Mouse (Mus musculus) T-cell, adult 2 months (primary cell): ENCODE measurements around the gene Pnp2.
"Not testable (repeated sequence)": the region's sequence is repeated elsewhere in the genome, so short reads cannot be mapped to it uniquely, and the experiment has no call there.

ENCODE experiments used
- DNase-seq: peaks from one replicate; pipeline ENCODE4 v3.0.0; 2022; ENCODE audit warnings: low spot score

Pnp2 gene

GRCm38 (mm10) chr14:50955942-50956508 lies at the start of gene Pnp2:
Gene Pnp2, plus strand, starts transcription at chr14:50955992.
- DNase-seq = peak; percentile 72

DNA sequence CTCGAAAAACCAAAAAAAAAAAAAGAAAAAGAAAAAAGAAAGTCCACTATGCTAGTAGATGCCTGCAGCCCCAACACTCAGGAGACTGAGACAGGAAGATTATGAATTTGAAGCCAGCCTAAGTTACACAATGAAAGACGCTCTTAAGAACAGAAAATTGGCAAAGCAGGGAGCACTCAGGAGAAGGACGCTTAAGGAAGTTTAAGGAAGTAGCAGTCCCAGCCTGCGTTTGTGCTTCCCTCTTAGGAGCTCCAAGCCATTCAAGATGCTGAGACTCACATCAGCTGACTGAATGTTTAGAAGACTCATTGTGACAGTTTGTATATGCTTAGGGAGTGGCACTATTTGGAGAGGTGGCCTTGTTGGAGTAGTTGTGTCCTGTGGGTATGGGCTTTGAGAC lies 47.7 kb upstream of the Pnp2 start:
- no peak for DNase-seq

- DNase-seq = no peak
Measured at GRCm38 (mm10) chr14:50911356-50911755, 44.4 kb upstream of the Pnp2 start.

- DNase-seq = not testable (repeated sequence)
Measured at GRCm38 (mm10) chr14:50923437-50923836, 32.4 kb upstream of the Pnp2 start.

DNA sequence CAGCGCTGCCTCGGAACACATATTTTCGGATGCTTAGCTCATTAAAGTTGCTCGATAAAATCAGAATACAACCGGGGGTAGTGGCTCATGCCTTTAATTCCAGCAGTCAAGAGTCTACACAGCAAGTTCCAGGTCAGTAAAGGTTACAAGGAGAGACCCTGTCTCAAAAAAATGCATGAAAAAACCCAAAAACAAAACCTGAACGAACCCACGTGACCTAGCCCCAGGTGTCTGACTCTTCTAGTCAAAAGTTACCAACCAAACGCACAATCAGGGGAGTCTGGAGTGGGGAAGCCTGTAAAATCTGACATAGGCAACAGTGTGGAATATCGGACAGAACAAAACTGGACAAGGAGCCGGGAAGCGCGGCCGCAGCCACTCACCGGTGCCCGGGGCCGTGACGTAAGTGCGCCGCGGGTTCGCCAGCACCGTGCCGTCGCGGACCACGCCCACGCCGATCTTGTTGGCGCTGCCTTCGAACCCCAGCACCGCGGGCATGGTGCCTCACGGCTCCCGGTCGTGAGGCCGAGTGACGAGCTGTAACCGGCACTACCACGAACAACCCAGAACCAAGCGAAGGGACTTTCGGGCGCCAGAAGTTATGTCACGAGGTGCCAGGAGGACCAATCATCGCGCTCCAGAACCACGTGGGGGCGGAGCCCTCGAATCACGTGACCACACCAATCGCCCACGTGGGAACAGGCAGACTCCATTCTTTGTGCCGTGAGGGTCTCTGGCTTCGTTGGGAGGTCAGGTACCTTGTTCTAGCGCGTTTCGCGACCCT lies 31.3 kb upstream of the Pnp2 start, which contains the start of the genes Osgep and Apex1:
Gene Osgep (minus strand): TSS at position 613 of the 784 bp plus-strand sequence.
Gene Apex1 (plus strand): TSS at position 688 of the 784 bp plus-strand sequence.
- DNase-seq = peak; percentile 98

DNA sequence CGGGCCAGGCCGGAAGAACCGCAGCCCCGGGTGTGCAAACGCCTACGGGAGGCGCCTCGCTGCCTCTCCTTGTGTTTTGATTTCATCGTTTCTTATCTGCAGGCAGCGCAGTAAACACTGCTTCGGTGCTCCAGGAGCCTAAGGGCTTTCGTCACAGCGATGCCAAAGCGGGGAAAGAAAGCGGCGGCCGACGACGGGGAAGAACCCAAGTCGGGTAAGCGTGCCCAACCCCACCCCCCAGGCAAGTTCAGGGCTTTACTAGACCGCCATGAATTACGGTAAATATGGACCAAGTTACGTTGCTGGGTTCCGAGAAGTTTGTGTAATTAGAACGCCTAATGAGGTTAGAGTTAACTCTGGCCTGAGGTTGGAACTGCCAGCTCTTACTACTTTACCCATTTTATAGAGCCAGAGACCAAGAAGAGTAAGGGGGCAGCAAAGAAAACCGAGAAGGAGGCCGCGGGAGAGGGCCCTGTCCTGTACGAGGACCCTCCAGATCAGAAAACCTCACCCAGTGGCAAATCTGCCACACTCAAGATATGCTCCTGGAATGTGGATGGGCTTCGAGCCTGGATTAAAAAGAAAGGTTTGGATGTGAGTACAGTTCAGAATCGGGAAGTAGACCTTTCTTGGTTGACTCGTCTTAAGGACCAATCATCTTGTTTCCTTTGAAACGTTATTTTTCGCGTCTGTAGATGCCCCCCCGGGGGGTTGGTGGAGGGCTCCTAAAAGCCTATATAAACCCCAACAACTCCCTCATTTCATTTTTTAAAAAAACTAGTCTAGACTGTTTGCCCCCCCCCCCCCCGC lies 30.5 kb upstream of the Pnp2 start:
- no peak for DNase-seq

DNA sequence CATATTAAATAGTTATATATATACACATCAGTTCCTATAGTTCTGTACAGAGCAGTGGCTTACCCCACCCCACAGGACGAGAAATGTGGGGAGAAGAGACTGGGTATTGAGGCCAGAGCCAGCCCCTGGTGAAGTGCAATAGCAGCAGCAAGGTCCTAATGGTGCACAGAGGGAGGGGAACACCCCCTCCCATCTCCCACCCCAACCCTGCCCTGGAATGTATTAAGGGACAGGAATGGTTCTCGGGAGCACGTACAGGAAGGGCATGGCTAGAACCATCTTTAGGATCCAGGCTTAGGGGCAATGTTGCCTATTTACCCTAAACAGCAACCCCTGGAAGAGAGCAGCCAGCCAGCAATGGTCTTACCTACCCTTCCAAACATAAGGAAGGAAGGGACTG lies 28.4 kb upstream of the Pnp2 start:
- DNase-seq = no peak

GRCm38 (mm10) chr14:50929951-50930350 lies 25.8 kb upstream of the Pnp2 start:
- no peak for DNase-seq

DNA sequence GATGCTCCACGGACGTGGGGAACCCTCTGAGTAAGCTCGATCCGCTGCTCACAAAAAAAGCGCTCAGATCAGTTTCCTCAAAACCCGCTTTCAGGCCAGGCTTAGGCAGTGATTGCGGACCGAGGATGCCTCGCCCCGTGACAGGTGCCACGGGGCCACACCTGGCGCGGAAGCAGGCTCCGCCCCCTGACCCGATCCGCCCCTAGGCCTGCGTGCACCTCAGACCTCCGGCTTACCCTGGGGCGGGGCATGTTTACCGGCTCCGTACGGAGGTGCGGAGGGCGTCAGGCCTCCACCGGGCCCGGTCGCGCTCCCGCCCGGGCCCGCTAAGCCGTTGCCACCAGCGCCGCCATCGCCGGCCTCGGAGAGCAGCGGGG lies 25.4 kb upstream of the Pnp2 start:
- DNase-seq = peak; percentile 80

- peak; percentile 99 for DNase-seq
Measured at GRCm38 (mm10) chr14:50930754-50931492, 24.9 kb upstream of the Pnp2 start, which contains the start of the genes Pip4p1 and Pnp. Gene Pip4p1, minus strand, starts transcription at chr14:50930856. Gene Pnp, plus strand, starts transcription at chr14:50931082.

DNA sequence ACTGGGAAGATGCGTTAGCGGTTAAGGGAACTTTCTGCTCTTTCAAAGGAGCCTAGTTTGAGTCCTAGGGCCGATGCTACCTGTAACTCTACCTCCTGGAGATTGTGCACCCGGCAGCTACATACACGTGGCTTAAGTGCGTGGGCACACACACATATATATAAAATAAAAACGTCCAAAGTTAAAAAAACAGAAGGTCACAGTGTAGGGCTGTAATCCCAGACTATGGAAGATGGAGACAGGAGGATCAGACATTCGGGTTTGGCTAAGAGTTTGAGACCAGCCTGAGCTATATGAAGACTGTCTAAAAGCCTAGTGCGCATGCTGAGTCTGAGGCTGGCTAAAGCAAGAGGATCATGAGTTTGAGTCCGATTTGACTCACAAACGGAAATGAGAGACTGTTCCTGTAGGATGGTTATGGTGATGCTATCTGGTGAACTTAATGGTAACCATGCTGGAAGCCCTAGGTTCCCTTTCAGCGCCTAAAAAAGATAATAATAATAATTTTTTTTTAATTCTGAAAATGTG lies 24.2 kb upstream of the Pnp2 start:
- no peak for DNase-seq

GRCm38 (mm10) chr14:50936649-50937048 lies 19.1 kb upstream of the Pnp2 start:
- DNase-seq = no peak

DNA sequence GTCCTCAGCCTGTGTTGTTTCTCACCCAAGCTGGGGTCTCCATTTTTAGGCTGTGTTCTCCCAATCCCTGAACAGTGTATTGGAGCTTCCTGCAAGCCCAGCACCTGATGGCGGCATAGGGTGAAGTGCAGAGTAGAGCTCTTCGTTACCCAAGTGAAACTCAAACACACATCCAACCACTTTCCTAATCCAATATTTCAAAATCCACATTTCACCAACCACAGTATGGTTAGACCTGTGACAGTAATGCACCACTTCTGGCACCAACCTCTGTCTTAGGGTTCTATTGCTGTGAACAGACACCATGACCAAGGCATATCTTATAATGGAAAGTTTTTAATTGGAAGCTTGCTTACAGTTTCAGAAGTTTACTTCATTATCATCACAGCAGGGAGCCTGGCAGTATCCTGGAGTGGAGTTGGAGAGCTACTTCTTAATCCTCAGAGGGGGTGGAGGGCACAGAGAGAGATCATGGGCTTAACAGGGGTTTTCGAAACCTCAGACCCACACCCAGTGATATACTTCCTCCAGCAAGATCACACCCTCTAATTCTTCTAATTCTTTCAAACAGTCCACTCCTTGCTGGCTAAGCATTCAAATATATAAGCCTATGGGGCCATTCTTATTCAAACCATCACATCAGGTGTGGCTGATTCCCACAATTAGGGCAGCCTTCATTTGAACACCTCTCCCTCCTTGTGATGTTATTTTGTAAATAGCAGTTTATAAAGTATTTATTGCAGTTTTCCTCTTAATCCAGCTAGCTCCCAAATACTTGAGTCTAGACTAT lies 17.5 kb upstream of the Pnp2 start:
- no peak for DNase-seq

- no peak for DNase-seq
Measured at GRCm38 (mm10) chr14:50938940-50939339, 16.9 kb upstream of the Pnp2 start.

DNA sequence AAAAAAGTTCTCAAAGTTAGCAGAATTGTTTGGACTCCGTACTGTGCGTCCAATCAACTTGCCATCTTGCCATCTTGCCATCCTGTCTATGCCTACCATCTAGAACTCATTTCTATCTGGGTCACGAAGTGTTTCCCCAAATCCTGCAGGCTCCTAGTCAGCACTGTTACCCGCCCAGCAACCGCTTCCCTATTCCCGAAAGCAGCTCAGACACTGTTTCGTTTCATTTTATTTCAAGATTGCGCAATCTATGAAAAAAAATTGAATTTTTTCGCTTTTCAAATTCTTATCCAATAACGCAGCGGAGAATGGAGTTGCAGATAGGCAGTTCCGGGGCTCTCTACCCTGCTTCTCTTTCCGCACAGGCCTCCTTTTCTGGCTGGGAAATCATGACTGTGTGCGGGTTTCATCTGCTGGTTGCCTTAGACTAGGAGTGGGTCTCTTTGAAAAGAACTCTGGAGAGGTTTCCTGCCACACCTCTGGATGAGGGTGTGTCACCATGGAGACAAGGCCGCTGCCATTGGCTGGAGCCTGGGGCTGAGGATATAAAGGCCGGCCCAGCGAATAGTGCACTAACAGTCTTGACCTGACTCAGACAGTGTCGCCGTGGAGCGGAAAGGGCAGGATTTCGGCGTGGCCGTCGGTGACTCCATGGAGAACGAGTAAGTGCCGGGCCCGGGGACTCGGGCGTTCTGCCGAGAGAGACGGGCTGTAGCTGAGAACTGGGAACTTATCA lies 11.7 kb upstream of the Pnp2 start, which contains the start of gene Gm49342:
Gene Gm49342 (plus strand): TSS at position 586 of the 736 bp plus-strand sequence.
- DNase-seq = peak; percentile 81

DNA sequence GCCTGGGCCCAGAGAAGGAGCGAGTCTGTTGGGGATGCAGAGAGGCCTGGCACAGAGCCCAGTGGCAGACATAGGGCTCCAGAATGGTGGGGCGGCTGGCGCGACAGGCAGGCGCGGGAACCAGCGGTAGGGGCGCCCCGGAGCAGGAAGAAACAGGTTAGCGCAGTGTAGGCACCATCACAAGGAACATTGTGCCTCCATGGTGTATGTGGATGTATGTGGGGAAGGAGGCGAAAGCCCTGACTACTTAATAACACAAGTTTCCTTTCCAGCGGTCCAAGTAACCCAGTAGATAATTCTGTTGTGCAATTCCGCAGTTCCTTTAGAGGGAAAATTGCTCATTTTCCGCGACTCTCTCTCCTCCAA lies 11.1 kb upstream of the Pnp2 start:
- DNase-seq = peak; percentile 81

GRCm38 (mm10) chr14:50945081-50945480 lies 10.7 kb upstream of the Pnp2 start:
- DNase-seq = not testable (repeated sequence)

DNA sequence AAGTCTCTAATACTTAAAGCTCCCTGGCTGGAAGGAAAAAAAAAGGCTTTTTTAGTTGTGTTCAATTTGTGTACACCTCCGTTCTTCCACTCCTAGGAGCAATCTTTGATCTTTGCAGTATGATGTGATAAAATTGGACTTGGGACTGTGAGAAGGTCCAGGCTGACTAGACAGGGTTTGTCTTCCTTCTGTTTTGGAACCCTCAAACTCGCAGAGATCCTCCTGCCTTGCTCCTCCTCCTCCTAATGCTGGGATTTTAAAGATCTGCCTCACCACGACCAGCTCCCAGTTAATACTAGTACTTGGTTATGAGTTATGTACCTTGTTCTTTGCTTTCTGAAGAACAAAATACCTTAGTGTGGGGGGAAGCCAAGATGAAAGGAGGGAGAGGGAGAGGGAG lies 10.3 kb upstream of the Pnp2 start:
- not testable (repeated sequence) for DNase-seq

GRCm38 (mm10) chr14:50955487-50955886 lies 305 bp upstream of the Pnp2 start:
- no peak for DNase-seq

GRCm38 (mm10) chr14:50956724-50957123 lies 932 bp downstream of the Pnp2 start:
- not testable (repeated sequence) for DNase-seq
